Mouse (Mus musculus): Measurements from ENCODE around the gene Gm28729. TPM values are rescaled to one million over a fixed set of nuclear protein-coding genes. Genes with fewer than 3 reads are reported as not detected.
A peak's percentile ranks its signal among the peaks of the same experiment; 100 is the strongest.

Gene Gm28729
- total and polyA plus RNA-seq, 2 experiments from 2014 or later, result 0.25 to 0.47 TPM

DNA sequence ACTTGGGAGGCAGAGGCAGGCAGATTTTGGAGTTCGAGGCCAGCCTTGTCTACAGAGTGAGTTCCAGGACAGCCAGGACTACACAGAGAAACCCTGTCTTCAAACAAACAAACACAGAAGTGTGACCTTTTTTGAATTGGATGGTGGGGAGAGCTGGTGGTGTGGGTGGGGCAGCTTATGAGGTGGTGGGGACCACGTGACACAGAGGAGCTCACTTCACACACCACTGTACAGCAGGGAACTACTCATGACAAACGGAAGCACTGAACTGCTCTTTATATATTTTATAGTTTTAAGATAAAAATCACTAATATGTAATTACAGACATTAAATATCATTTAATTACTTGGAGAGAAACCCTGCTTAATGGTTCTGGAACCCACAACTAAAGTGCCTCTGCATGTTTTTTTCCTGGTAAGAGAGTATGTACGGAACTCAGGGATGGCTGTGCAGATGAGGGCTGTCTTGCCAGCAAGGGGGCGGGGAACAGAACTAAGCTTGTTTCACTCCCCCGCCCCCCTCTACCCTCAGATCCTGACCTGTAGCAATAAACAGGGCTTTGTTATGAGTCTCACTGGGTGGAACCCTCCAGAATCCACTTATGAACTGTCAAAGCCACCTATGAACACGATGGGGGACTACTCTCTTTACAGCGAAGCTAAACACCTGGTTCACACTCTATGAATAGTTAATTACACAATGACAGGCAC is 55.4 kb downstream of the Gm28729 start:
- no peak for TF ChIP-seq CTCF (IDR thresholded peaks at IDR 0.05; ENCODE audit: low read depth)
- Histone ChIP-seq H3K4me1 (ENCODE audit: insufficient read depth, low read length) (no peaks in the 10 kb centered on the region), H3K27me3 (ENCODE audit: insufficient read depth, low read length) (no peaks in the 10 kb centered on the region), H3K9me3 (ENCODE audit: low read length) (no peaks in the 10 kb centered on the region), H3K4me2 (ENCODE audit: low read depth, low read length) (no peak overlapping the region), H3K36me3 (ENCODE audit: insufficient read depth, low read length) (peaks cover 10% of the 10 kb centered on the region), H3K4me3 (ENCODE audit: low read length) (no peak overlapping the region), H3K9ac (replicated peaks; ENCODE audit: low read length) (no peak overlapping the region), H3K27ac (no peak overlapping the region)
- no peak for DNase-seq (ENCODE audit: low spot score)
- WGBS, result 74% methylated on average over 8 of the region's 8 CpGs
- no peak for ATAC-seq

DNA sequence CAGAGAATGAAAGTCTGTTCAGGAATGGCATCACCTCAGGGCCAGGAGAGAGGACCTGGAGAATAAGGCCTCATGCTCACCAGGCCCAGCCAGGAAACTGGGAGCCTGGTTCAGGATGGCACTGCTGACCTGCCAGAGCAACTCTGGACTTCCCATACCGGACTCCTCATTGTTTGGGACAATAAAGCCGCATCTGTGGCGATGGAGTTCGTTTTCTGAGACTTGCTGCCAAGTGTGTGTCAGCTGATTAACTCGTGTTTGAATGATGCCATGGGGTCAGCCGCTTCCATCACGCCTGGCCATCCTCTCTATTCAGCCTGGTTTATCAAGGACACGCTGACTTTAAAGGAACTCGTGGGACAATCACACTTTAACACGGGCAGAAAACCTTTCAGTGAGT is 61.4 kb downstream of the Gm28729 start:
- Histone ChIP-seq H3K27ac (no peak overlapping the region), H3K9ac (replicated peaks; ENCODE audit: low read length) (no peak overlapping the region), H3K4me1 (ENCODE audit: insufficient read depth, low read length) (no peaks in the 10 kb centered on the region), H3K27me3 (ENCODE audit: insufficient read depth, low read length) (no peaks in the 10 kb centered on the region), H3K36me3 (ENCODE audit: insufficient read depth, low read length) (no peaks in the 10 kb centered on the region), H3K4me2 (ENCODE audit: low read depth, low read length) (no peak overlapping the region), H3K4me3 (ENCODE audit: low read length) (no peak overlapping the region), H3K9me3 (ENCODE audit: low read length) (no peaks in the 10 kb centered on the region)
- TF ChIP-seq CTCF (IDR thresholded peaks at IDR 0.05; ENCODE audit: low read depth), result no peak
- WGBS, result 49% methylated on average over 10 of the region's 10 CpGs
- no peak for ATAC-seq
- no peak for DNase-seq (ENCODE audit: low spot score)

DNA sequence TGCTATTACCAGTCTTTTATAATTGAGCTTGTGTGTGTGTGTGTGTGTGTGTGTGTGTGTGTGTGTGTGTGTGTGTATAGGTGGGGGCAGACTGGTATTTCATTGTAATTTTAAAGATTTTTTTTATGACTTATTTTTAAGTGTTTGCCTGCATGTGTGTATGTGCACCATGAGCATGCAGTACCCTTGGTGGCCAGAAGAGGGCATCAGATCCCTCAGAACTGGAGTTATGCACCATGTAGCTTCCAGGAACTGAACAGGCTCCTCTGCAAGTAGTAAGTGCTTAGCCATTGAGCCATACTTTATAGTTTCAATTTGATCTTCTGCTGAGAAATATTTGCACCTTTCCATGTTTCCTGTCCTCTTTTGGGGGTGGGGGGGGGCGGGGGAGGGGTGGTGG is 63.5 kb downstream of the Gm28729 start:
- DNase-seq (ENCODE audit: low spot score), result no peak
- Histone ChIP-seq H3K27ac (no peak overlapping the region), H3K27me3 (ENCODE audit: insufficient read depth, low read length) (no peaks in the 10 kb centered on the region), H3K36me3 (ENCODE audit: insufficient read depth, low read length) (no peaks in the 10 kb centered on the region), H3K4me1 (ENCODE audit: insufficient read depth, low read length) (no peaks in the 10 kb centered on the region), H3K4me2 (ENCODE audit: low read depth, low read length) (no peak overlapping the region), H3K9me3 (ENCODE audit: low read length) (no peaks in the 10 kb centered on the region), H3K4me3 (ENCODE audit: low read length) (no peak overlapping the region), H3K9ac (replicated peaks; ENCODE audit: low read length) (no peak overlapping the region)
- 47% methylated on average over 1 of the region's 1 CpGs for WGBS
- peak; percentile 46 for TF ChIP-seq CTCF (IDR thresholded peaks at IDR 0.05; ENCODE audit: low read depth)
- ATAC-seq, result no peak

DNA sequence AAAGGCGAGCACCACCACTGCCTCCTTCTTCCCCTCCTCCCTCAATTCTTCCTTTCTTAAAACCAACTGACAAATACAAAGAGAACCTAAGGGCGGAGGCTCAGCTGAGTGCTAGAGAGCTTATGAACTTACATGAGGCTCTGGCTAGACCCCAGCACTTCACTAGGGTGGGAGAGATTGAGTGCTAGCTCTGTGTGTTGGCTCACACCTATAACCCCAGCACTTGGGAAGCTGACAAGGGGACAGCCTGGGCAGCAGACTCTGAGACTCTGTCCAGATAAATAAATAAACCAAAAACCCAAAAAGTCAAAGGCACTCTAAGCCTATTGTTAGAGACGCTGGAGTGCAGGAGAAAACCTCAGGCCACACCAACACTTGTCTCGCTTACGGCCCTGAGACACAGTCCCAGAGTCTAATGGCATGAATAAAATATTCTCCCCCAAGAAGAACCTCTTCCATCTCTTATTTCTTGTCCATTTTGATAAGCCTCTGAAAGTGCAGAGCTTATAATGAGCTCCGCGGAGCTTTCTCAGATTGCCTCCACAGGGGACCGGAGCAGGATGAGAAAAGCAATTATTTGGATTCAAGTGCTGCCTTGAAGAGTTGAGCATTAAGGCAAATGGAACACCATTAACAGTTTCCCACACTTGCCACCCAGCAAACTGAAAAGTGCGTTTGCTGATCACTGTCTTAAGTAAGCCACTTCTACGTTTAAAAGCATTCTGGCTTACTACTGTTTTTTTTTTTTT is 64.8 kb downstream of the Gm28729 start:
- no peaks in the 10 kb centered on the region for H3K36me3 ChIP-seq (ENCODE audit: insufficient read depth, low read length)
- no peak overlapping the region for H3K4me3 ChIP-seq (ENCODE audit: low read length)
- H3K27me3 ChIP-seq (ENCODE audit: insufficient read depth, low read length), result no peaks in the 10 kb centered on the region
- H3K4me1 ChIP-seq (ENCODE audit: insufficient read depth, low read length), result no peaks in the 10 kb centered on the region
- H3K9ac ChIP-seq (replicated peaks; ENCODE audit: low read length), result no peak overlapping the region
- WGBS, result 67% methylated on average over 10 of the region's 10 CpGs
- H3K27ac ChIP-seq, result peak overlapping the region; percentile 20; the same call in 1 of the 2 replicates
- no peak for TF ChIP-seq CTCF (IDR thresholded peaks at IDR 0.05; ENCODE audit: low read depth)
- ATAC-seq, result no peak
- H3K4me2 ChIP-seq (ENCODE audit: low read depth, low read length), result no peak overlapping the region
- peak; percentile 29 for DNase-seq (ENCODE audit: low spot score)
- no peaks in the 10 kb centered on the region for H3K9me3 ChIP-seq (ENCODE audit: low read length)

DNA sequence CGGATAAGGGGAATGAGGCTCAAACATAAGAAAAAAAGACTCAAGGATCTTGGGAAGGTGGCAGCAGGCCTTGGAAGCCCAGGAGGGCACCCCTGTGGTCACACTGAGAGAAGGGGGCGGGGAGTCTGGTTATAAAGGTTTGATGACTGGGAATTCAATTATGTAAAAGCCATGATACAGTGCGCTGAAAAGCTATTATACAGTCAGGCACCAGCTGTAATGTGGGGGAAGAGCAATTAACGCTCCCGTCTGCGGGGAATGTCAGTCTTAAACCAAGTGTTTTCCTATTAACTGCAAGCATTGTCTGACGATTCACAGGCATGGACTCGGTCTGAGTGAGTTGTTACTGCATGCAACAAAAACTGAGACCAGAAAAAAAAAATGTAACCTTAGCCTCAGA is 69.4 kb downstream of the Gm28729 start:
- WGBS, result 55% methylated on average over 8 of the region's 8 CpGs
- Histone ChIP-seq H3K36me3 (ENCODE audit: insufficient read depth, low read length) (no peaks in the 10 kb centered on the region), H3K4me3 (ENCODE audit: low read length) (no peak overlapping the region), H3K9me3 (ENCODE audit: low read length) (no peaks in the 10 kb centered on the region), H3K27me3 (ENCODE audit: insufficient read depth, low read length) (no peaks in the 10 kb centered on the region), H3K27ac (no peak overlapping the region), H3K9ac (replicated peaks; ENCODE audit: low read length) (no peak overlapping the region), H3K4me2 (ENCODE audit: low read depth, low read length) (no peak overlapping the region), H3K4me1 (ENCODE audit: insufficient read depth, low read length) (no peaks in the 10 kb centered on the region)
- no peak for DNase-seq (ENCODE audit: low spot score)
- no peak for TF ChIP-seq CTCF (IDR thresholded peaks at IDR 0.05; ENCODE audit: low read depth)
- ATAC-seq, result no peak

- no peaks in the 10 kb centered on the region for H3K36me3 ChIP-seq (ENCODE audit: insufficient read depth, low read length)
- no peak for TF ChIP-seq CTCF (IDR thresholded peaks at IDR 0.05; ENCODE audit: low read depth)
Measured at GRCm38 (mm10) chr9:96452956-96453355, 72.1 kb downstream of the Gm28729 start.

More at GRCm38 (mm10) chr9:96452956-96453355, 72.1 kb downstream of the Gm28729 start:
- no peak overlapping the region for H3K9ac ChIP-seq (replicated peaks; ENCODE audit: low read length)
- H3K9me3 ChIP-seq (ENCODE audit: low read length), result no peaks in the 10 kb centered on the region
- DNase-seq (ENCODE audit: low spot score) (no peak), ATAC-seq (no peak)
- no peak overlapping the region for H3K4me3 ChIP-seq (ENCODE audit: low read length)
- no peak overlapping the region for H3K4me2 ChIP-seq (ENCODE audit: low read depth, low read length)
- 78% methylated on average over 4 of the region's 4 CpGs for WGBS
- H3K4me1 ChIP-seq (ENCODE audit: insufficient read depth, low read length), result no peaks in the 10 kb centered on the region
- no peaks in the 10 kb centered on the region for H3K27me3 ChIP-seq (ENCODE audit: insufficient read depth, low read length)
- H3K27ac ChIP-seq, result no peak overlapping the region

All from hindbrain, postnatal 0 days (tissue).